Mouse (Mus musculus) MEL (cell line): ENCODE measurements at regions not wholly inside any gene's neighbourhood (a gene's known extent, or its start where the extent isn't known, plus 50 kb on each side); places are given as distances from the start of the nearest gene placed in this dataset.

Experiments used
- CHD2 ChIP-seq: IDR thresholded peaks from 2 replicates; pipeline ENCODE4 v1.6.1; 2011; ENCODE audit warnings: low read length, improper control_type of control experiment
- CTCF ChIP-seq, 3 experiments: IDR thresholded peaks in 2 of 3; conservative IDR thresholded peaks in 1 of 3; 2 replicates each; pipeline ENCODE4 v1.5.1; 2011 to 2012; ENCODE audit warnings: low read length in 3 of 3, low read depth in 2 of 3, mild to moderate bottlenecking in 2 of 3, improper control_type of control experiment in 1 of 3, inconsistent platforms in 1 of 3, mixed read lengths in 1 of 3, moderate library complexity in 1 of 3; ENCODE audit not compliant: control insufficient read depth in 1 of 3, insufficient read depth in 1 of 3, poor library complexity in 1 of 3, severe bottlenecking in 1 of 3
- ELF1 ChIP-seq: IDR thresholded peaks from 2 replicates; pipeline ENCODE4 v1.6.1; 2014; ENCODE audit warnings: low read depth, mild to moderate bottlenecking, inconsistent platforms, low read length, improper control_type of control experiment, moderate library complexity
- EP300 ChIP-seq, 2 experiments: IDR thresholded peaks; 2 replicates each; pipeline ENCODE4 v1.6.1; 2011; ENCODE audit warnings: improper control_type of control experiment in 2 of 2, low read length in 2 of 2, low read depth in 1 of 2, mild to moderate bottlenecking in 1 of 2
- MAX ChIP-seq: IDR thresholded peaks from 2 replicates; pipeline ENCODE4 v1.6.1; 2011; ENCODE audit warnings: low read length, improper control_type of control experiment
- POLR2AphosphoS2 ChIP-seq: IDR thresholded peaks from 2 replicates; pipeline ENCODE4 v1.6.1; 2011; ENCODE audit warnings: low read length, improper control_type of control experiment
- TAL1 ChIP-seq: IDR thresholded peaks from 2 replicates; pipeline ENCODE4 v1.6.1; 2012; ENCODE audit warnings: mild to moderate bottlenecking, inconsistent platforms, low read length, moderate library complexity, mixed read lengths
- TCF12 ChIP-seq: IDR thresholded peaks from 2 replicates; pipeline ENCODE4 v1.6.1; 2014; ENCODE audit warnings: low read depth, mild to moderate bottlenecking, inconsistent platforms, low read length, improper control_type of control experiment, moderate library complexity

DNA sequence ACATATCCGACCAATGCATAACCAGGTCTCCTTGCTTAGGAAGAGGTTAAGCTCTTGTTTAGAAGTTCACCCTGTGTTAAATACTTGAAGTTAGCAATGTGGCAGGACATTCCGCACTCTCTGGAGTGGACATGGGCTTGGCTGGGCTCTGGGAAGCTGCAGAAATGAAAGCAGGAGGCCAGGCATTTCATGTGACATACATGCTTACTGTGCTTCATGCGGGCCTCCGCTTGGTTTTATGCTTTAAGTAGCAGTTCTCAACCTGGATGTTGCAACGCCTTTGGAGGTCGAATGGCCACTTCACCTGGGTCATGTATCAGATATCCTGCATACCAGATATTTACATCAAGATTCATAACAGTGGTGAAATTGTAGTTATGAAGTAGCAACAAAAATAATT is 93.2 kb upstream of the Arid5b start:
- TF ChIP-seq TCF12: no peak
- no peak for TF ChIP-seq CHD2
- no peak for TF ChIP-seq MAX
- TF ChIP-seq EP300 (IDR thresholded peaks at IDR 0.05; ENCODE audit: low read depth in 1 of 2, low read length in 2 of 2): no peak
- no peak for TF ChIP-seq TAL1
- no peak for TF ChIP-seq POLR2AphosphoS2
- no peak for TF ChIP-seq ELF1
- no peak for TF ChIP-seq CTCF (IDR thresholded peaks at IDR 0.05 in 2 of 3, conservative IDR thresholded peaks at IDR 0.05 in 1 of 3; ENCODE audit: control insufficient read depth in 1 of 3, insufficient read depth in 1 of 3, low read depth in 2 of 3, low read length in 3 of 3, poor library complexity in 1 of 3, severe bottlenecking in 1 of 3)
